Mouse (Mus musculus) cortical plate, adult 2 months (tissue): ENCODE measurements around the gene Pdss1.

ENCODE experiments used
- CTCF ChIP-seq: fragments of 200-500 bp; IDR thresholded peaks from 2 replicates; pipeline ENCODE4 v1.5.1; 2011; ENCODE audit warnings: mild to moderate bottlenecking, control low read depth, low read length; ENCODE audit not compliant: insufficient read depth; ENCODE audit errors: extremely low read depth
- POLR2A ChIP-seq: fragments of 200-500 bp; IDR thresholded peaks from 2 replicates; pipeline ENCODE4 v1.6.1; 2011; ENCODE audit warnings: mild to moderate bottlenecking, low read length, control low read depth; ENCODE audit not compliant: insufficient read depth; ENCODE audit errors: extremely low read depth

DNA sequence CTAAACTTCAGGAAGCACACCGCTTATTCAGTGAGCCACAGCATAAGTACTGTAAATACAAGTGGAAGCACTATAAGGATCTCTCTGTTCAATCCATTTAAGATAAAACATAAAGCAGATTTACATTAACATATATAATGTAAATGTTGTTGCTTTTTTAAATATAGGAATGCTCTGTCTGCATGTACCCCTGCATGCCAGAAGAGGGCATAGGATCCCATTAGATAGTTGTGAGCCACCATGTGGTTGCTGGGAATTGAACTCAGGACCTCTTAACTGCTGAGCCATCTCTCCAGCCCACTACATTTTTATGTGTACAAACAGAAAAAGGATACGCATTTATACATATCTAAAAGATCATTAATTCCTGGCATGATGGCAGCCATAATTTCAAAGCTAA lies 66.4 kb downstream of the Pdss1 start:
- TF ChIP-seq CTCF, result no peak
- no peak for TF ChIP-seq POLR2A
